Mouse (Mus musculus) brain, embryonic 14.5 days (tissue): ENCODE measurements around the gene Plpp7. TPM values are rescaled to one million over a fixed set of nuclear protein-coding genes. Genes with fewer than 3 reads are reported as not detected.

Experiments used
- DNase-seq: peaks from one replicate; pipeline ENCODE4 v3.0.0-alpha.2; 2011; ENCODE audit warnings: low read depth
- CTCF ChIP-seq: fragments of 200-500 bp; IDR thresholded peaks from 2 replicates; pipeline ENCODE4 v1.5.1; 2012; ENCODE audit warnings: inconsistent platforms, mild to moderate bottlenecking, moderate library complexity, borderline replicate concordance; ENCODE audit not compliant: insufficient read depth, insufficient read length; ENCODE audit errors: extremely low read depth
- POLR2A ChIP-seq: fragments of 200-500 bp; IDR thresholded peaks from 2 replicates; pipeline ENCODE4 v1.6.1; 2012; ENCODE audit warnings: mild to moderate bottlenecking, inconsistent platforms, borderline replicate concordance; ENCODE audit not compliant: poor library complexity, insufficient read depth, insufficient read length, severe bottlenecking; ENCODE audit errors: extremely low read depth
- polyA plus RNA-seq: library from polyadenylated mRNA; depleted of rRNA; stranded (reverse); fragments of >200 nt; gene quantifications from 2 replicates; pipeline ENCODE4 v1.2.3, GENCODE M21; 2012; rRNA removed

Gene Plpp7
- 20.5 and 21.1 TPM in 2 replicates for polyA plus RNA-seq

GRCm38 (mm10) chr2:32095351-32096121, at the start of gene Plpp7:
Plpp7 (plus strand) TSS chr2:32095528.
- peak; percentile 19; the same call in 1 of the 2 replicates for TF ChIP-seq POLR2A
- no peak for TF ChIP-seq CTCF
- peak; percentile 93 for DNase-seq

DNA sequence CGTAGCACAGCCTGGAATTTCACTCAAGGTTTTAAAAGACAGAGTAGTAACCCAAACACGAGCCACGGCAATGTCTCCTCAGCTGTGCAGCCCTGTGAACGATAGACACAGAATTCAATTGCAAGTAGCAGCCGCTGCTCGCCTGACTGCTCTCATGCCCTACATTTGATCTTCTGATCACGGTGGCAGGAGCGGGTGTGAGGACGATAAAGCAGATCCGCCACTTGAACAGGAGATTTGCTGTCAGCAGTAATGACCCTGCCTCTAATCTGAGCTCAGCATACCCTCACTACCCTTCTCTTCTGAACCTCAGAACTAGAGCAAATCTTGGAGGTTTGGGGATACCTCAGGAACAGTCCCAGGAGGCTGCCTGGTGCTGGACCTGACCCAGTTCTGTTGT, 49.3 kb upstream of the Plpp7 start:
- no peak for TF ChIP-seq POLR2A
- TF ChIP-seq CTCF, result no peak

DNA sequence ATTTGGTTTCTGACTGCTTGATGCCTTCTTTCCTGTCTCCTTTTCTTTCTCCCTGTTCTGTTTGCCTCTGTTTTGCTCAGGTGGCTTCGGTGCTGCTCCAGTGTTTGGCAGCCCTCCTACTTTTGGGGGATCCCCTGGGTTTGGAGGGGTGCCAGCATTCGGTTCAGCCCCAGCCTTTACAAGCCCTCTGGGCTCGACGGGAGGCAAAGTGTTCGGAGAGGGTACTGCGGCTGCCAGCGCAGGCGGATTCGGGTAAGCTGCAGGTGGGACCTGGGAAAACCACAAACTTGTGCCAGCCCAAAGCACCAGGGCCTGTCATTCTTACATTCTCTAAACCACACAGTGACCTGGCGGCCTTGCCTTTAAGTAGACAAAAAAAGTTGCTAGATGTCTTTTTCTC, 48.0 kb upstream of the Plpp7 start:
- TF ChIP-seq POLR2A (no peak), CTCF (no peak)
- DNase-seq, result no peak

More for the DNA sequence above, 49.3 kb upstream of the Plpp7 start:
- no peak for DNase-seq

DNA sequence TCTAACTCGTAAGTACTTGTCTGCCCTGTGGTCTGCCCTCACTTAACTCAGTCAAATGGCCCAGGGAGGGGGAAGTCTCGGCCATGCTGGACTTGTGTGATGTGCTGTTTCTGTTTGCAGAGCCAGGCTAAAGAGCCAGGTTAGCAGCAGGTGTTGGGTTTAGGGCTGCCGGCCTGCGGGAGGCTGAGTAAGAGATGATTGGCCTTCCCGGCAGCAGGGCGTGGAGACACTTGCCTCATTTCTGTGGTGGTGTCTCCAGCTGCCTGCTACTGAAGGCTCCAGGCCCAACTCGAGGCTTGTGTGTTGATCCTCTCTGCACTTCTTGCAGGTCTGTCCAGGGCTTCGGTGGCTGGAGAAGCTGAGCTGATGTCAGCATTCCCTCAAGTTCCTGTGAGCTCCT, 43.5 kb upstream of the Plpp7 start:
- no peak for TF ChIP-seq POLR2A
- TF ChIP-seq CTCF, result no peak
- no peak for DNase-seq

DNA sequence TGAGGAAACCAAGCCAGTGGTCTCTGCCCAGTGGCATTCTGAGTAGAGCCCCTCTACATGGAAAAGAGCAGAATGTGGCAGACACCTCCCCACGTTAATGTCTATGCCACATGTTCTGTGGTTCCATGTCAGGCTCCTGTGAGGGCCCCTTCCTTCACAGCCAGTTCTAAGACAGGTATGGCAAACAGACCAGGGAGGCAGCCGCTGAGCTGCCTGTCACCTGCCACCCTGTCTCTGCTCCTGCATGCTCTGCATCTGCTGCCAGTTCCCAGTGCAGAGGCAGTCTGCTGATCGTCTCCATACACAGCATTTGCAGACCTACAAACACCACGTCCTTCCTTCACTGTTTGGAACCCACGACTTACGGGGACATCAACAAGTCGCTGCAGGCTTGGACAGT, 42.9 kb upstream of the Plpp7 start:
- TF ChIP-seq CTCF (no peak), POLR2A (no peak)
- no peak for DNase-seq

DNA sequence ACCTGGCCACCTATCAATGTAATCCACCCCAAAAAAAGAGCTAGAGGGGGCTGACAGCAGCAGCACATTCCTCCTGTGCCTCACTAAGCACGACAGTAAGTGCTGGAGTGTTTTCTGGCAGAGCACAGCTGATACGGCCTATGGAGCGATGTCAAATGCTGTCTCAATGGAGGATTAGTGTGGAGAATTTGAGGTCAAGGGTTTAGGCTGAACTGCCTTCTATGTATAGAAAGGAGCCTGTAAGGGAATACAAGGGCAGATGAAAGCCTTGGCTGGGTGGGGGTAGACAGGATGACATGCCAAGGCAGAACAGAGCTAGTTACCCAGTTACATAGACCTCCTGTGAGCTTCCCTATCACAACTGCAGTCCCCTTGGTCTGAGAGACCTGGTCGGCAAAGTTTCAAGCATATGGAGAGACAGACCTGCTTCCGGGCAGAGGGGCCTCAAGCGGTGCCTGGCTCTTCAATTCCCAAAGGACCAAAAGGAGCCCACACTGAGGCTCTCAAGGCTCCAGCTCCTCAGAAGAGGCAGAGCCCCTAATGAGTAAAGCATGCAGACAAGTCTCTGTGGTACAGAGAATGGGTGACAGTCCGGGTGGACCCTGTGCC, 39.9 kb upstream of the Plpp7 start:
- TF ChIP-seq POLR2A, result no peak
- DNase-seq, result peak; percentile 18

DNA sequence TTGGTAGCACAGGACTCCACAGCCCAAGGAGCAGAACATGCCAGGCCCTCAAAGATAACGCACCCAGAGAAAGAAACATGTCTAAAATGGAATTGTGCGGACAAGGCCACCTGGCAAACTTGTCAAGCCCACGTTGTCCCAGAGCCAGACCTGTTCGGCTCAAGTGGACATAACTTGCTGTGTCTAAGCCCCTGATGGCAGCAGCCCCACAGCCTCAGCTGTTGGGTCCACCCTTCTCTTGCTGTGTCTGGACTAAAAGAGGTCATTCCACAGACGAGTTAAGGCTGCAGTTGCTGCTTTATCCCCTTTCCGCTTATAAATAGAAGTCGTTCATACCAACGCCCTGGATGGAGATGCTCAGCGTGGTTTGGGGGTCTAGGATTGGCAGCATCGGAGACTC, 38.8 kb upstream of the Plpp7 start:
- TF ChIP-seq CTCF, result no peak
- no peak for DNase-seq

GRCm38 (mm10) chr2:32057360-32057759, 38.0 kb upstream of the Plpp7 start:
- no peak for DNase-seq
- TF ChIP-seq POLR2A, result no peak
- no peak for TF ChIP-seq CTCF

DNA sequence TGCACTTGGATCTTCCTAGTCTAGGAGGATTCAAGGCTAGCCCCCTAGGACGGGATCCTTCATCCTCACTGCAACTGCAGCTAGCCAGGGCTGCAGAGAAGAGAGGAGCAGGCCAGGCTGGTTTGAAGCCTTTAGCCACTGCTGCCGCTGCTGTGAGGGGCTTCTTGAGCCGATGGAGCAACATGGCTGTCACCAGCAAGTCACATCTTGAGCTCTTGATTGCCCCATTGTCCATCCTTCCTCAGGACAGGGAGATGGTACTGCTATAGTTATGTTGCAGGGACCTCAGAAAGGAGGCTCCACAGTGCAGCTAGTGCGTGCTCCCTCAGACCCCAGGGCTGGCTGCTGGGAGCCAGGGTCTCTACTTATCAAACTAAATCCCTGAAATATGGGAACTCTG, 37.5 kb upstream of the Plpp7 start:
- DNase-seq, result no peak
- TF ChIP-seq POLR2A (no peak), CTCF (no peak)

GRCm38 (mm10) chr2:32058241-32058640, 37.1 kb upstream of the Plpp7 start:
- DNase-seq, result no peak
- TF ChIP-seq POLR2A (no peak), CTCF (no peak)

DNA sequence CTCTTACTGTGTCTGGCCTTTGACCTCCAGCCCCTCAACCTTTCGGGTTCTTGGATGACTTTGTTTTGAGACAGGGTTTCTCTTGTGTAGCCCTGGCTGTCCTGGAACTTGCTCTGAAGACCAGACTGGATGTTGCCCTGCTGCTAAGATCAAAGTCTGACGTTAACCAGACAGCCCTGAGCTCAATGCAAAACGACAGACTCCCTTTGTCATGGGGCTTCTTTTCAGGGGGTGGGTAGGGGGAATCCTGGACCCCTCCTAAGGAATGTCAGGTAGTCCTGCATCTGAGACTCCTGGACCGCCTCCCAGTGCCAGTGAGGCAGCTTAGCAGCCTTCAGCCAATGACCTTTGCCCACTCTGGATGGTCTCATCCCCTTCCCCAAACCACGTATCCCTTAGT, 36.6 kb upstream of the Plpp7 start:
- no peak for DNase-seq
- no peak for TF ChIP-seq POLR2A
- TF ChIP-seq CTCF, result no peak

GRCm38 (mm10) chr2:32059613-32060012, 35.7 kb upstream of the Plpp7 start:
- TF ChIP-seq CTCF (no peak), POLR2A (no peak)

More at GRCm38 (mm10) chr2:32059613-32060012, 35.7 kb upstream of the Plpp7 start:
- no peak for DNase-seq
